Mouse (Mus musculus) gastrocnemius, postnatal 25 days (tissue): ENCODE measurements around the gene Olfr740. TPM values are rescaled to one million over a fixed set of nuclear protein-coding genes. Genes with fewer than 3 reads are reported as not detected.

ENCODE experiments used
- DNase-seq: peaks from one replicate; pipeline ENCODE4 v3.0.0; 2022
- long read RNA-seq, 2 experiments: library from polyadenylated mRNA; stranded (forward); transcript quantifications; one replicate each; pipeline ENCODE4 v2.0.0; 2021
- total RNA-seq, 2 experiments: library from RNA; stranded (reverse); gene quantifications; 1 replicate in 1 of 2; 2 replicates in 1 of 2; pipeline ENCODE4 v1.2.3; 2021

Gene Olfr740
- total RNA-seq = not detected
- long read RNA-seq, experiment 1 = 0 reads
- long read RNA-seq, experiment 2 = 0 reads

GRCm38 (mm10) chr14:50445245-50445644 lies at the start of gene Olfr740:
Olfr740 (plus strand) TSS chr14:50445545.
- DNase-seq = no peak

- DNase-seq = no peak
Measured at GRCm38 (mm10) chr14:50407268-50407667, 38.1 kb upstream of the Olfr740 start, which contains the start of gene Olfr738. Olfr738 (plus strand) TSS chr14:50407568.

GRCm38 (mm10) chr14:50418326-50418725 lies 27.0 kb upstream of the Olfr740 start, which contains the start of gene Olfr739:
Olfr739 (plus strand) TSS chr14:50418626.
- no peak for DNase-seq

GRCm38 (mm10) chr14:50472438-50472837 lies 27.1 kb downstream of the Olfr740 start, which contains the start of gene Olfr741:
Olfr741 (plus strand) TSS chr14:50472738.
- no peak for DNase-seq

- no peak for DNase-seq
Measured at GRCm38 (mm10) chr14:50478406-50478805, 33.1 kb downstream of the Olfr740 start.

- DNase-seq = no peak
Measured at GRCm38 (mm10) chr14:50503300-50503699, 58.0 kb downstream of the Olfr740 start, which contains the start of gene Olfr742. Olfr742 (plus strand) TSS chr14:50503600.

Other genes with a start within 250 kb of the Olfr740 start
- not detected for gene Olfr731, start 203.7 kb upstream of the Olfr740 start, total RNA-seq
- not detected for gene Olfr732, start 161.3 kb upstream of the Olfr740 start, total RNA-seq
- gene Olfr733, start 144.0 kb upstream of the Olfr740 start, total RNA-seq = not detected
- gene Olfr734, start 118.8 kb upstream of the Olfr740 start, total RNA-seq = not detected
- gene Olfr735, start 96.7 kb upstream of the Olfr740 start, total RNA-seq = not detected
- not detected for gene Tlr11, start 87.6 kb upstream of the Olfr740 start, total RNA-seq
- not detected for gene Olfr736, start 64.4 kb upstream of the Olfr740 start, total RNA-seq
- not detected for gene Olfr738, start 38.0 kb upstream of the Olfr740 start, total RNA-seq
- not detected for gene Olfr739, start 26.9 kb upstream of the Olfr740 start, total RNA-seq
- gene Olfr741, start 27.2 kb downstream of the Olfr740 start, total RNA-seq = not detected
- gene Olfr742, start 58.1 kb downstream of the Olfr740 start, total RNA-seq = not detected
- not detected for gene Olfr743, start 76.3 kb downstream of the Olfr740 start, total RNA-seq
- gene Olfr744, start 169.3 kb downstream of the Olfr740 start, total RNA-seq = not detected
- not detected for gene Olfr745, start 193.8 kb downstream of the Olfr740 start, total RNA-seq
- not detected for gene Olfr746, start 201.5 kb downstream of the Olfr740 start, total RNA-seq
- not detected for gene Olfr747, start 247.7 kb downstream of the Olfr740 start, total RNA-seq